7 mouse cellular contexts compared by ENCODE assay signal in the genomic region with DNA sequence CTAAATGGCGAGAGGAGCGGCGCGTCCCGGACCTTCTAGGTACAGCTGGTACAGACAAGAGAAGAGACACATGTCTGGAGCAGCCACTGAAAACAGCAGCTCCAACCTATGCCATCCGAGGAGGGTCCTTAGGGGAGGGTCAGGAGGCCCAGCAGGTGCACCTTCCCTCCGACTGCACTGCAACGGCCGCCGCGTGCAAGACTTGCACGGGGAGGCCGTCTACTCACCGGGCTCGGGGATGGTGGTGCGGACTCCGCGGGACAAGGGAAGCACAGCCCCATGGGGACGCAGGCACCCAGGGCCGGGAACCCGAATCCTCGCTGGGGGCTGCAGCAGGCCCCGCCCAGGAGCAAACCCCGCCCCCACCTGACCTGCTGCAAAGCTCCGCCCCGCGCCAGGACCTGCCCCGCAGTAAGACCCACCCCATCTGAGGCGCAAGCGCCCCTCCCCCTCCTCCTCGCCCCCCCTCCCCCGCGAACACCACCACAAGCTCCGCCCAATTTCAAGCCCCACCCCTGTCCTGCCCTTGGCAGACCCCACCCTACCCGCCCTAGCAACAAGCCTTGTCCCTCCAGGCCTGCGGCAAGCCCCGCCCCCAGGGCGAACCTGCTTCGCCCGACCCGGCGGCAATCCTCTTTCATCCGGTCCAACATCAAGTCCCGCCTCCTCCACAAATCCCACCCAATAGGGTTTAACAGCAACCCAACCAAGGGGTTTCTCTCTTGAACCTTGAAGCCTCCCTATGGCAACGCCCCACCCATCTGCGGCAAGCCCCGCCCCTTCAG. TPM values are rescaled to one million over a fixed set of nuclear protein-coding genes. Genes with fewer than 3 reads are reported as not detected.
DNase-seq lines count a peak whose midpoint lies in the region; ATAC-seq and TF ChIP-seq lines count a peak whose summit lies in the region.

Gene Svip, minus strand, starts transcription at position 508 of the 785 bp plus-strand sequence.

- WGBS in limb, embryonic 12.5 days: 1% methylated on average over 41 of the region's 47 CpGs
- WGBS in midbrain, embryonic 14.5 days: 0% methylated on average over 41 of the region's 47 CpGs

- ATAC-seq in limb, embryonic 12.5 days (ENCODE audit: insufficient number of reproducible peaks, insufficient read depth, low FRiP score, low TSS enrichment, low read depth): peak; percentile 95
- ATAC-seq in midbrain, embryonic 14.5 days (ENCODE audit: low FRiP score, low TSS enrichment): peak; percentile 96

- H3K27me3 ChIP-seq in limb, embryonic 12.5 days: peaks cover 32% of the 10 kb centered on the region
- no peaks in the 10 kb centered on the region for H3K27me3 ChIP-seq in midbrain, embryonic 14.5 days (ENCODE audit: control insufficient read depth, insufficient read depth, low read length)

- no peaks in the 10 kb centered on the region for H3K9me3 ChIP-seq in limb, embryonic 12.5 days
- H3K9me3 ChIP-seq in midbrain, embryonic 14.5 days (ENCODE audit: control insufficient read depth, low read length): no peaks in the 10 kb centered on the region

- peak; percentile 99 for DNase-seq in brain, adult 2 months (ENCODE audit: low read depth, low spot score)
- DNase-seq in heart, adult 8-10 months (ENCODE audit: low spot score): peak; percentile 88
- peak; percentile 98 to 99 for DNase-seq in kidney, adult 8-10 months
- peak; percentile 96 for DNase-seq in midbrain, embryonic 14.5 days
- peak; percentile 85 for DNase-seq in spleen, adult 12 weeks (ENCODE audit: low spot score)

- H3K9ac ChIP-seq in limb, embryonic 12.5 days (replicated peaks): peak within 1 kb of the TSS; percentile 42; the same call in 1 of the 2 replicates
- peak within 1 kb of the TSS; percentile 69 for H3K9ac ChIP-seq in midbrain, embryonic 14.5 days (replicated peaks; ENCODE audit: low read length)

- no peak within 1 kb of the TSS for H3K27ac ChIP-seq in embryonic fibroblast, embryonic 13.5 days (ENCODE audit: insufficient read depth, low read length)
- H3K27ac ChIP-seq in limb, embryonic 12.5 days: no peak within 1 kb of the TSS
- peak within 1 kb of the TSS; percentile 80 for H3K27ac ChIP-seq in midbrain, embryonic 14.5 days (replicated peaks; ENCODE audit: low read depth, low read length)

- H3K4me1 ChIP-seq in embryonic fibroblast, embryonic 13.5 days (ENCODE audit: control insufficient read depth, insufficient read depth, low read length): no peaks in the 10 kb centered on the region
- no peaks in the 10 kb centered on the region for H3K4me1 ChIP-seq in limb, embryonic 12.5 days (replicated peaks)
- H3K4me1 ChIP-seq in midbrain, embryonic 14.5 days (ENCODE audit: control insufficient read depth, insufficient read depth, low read length): peaks cover 6% of the 10 kb centered on the region; the same call in 1 of the 2 replicates

- H3K36me3 ChIP-seq in limb, embryonic 12.5 days: no peaks in the 10 kb centered on the region
- H3K36me3 ChIP-seq in midbrain, embryonic 14.5 days (ENCODE audit: control insufficient read depth, insufficient read depth, low read length): peaks cover 3% of the 10 kb centered on the region; the same call in 1 of the 2 replicates

- peak within 1 kb of the TSS; percentile 86 for H3K4me2 ChIP-seq in limb, embryonic 12.5 days
- peak within 1 kb of the TSS; percentile 46 for H3K4me2 ChIP-seq in midbrain, embryonic 14.5 days (ENCODE audit: low read length)

- peak within 1 kb of the TSS; percentile 73 for H3K4me3 ChIP-seq in embryonic fibroblast, embryonic 13.5 days (ENCODE audit: insufficient read depth, low read length)
- H3K4me3 ChIP-seq in limb, embryonic 12.5 days (replicated peaks): peak within 1 kb of the TSS; percentile 55
- peak within 1 kb of the TSS; percentile 71 for H3K4me3 ChIP-seq in midbrain, embryonic 14.5 days (replicated peaks; ENCODE audit: low read depth, low read length)

- no peak for TF ChIP-seq POLR2A in embryonic fibroblast, embryonic 13.5 days (IDR thresholded peaks at IDR 0.05; ENCODE audit: low read depth, low read length)

- TF ChIP-seq CTCF in embryonic fibroblast, embryonic 13.5 days (IDR thresholded peaks at IDR 0.05; ENCODE audit: borderline replicate concordance, insufficient read depth, low read length): no peak

RNA-seq across cellular contexts. Expression of gene Svip, which starts in this region (rescaled TPM):
- 5.1 and 5.2 TPM in 2 replicates for polyA plus RNA-seq in embryonic fibroblast, embryonic 13.5 days (2011; ENCODE audit: insufficient read length, low read depth, missing spikeins)
- total RNA-seq in heart, adult 8-10 months (2022): 10 to 100 TPM; 25.0 to 32.3 (median 28.9) TPM
- 3.4 TPM in 2 replicates for polyA plus RNA-seq in limb, embryonic 12.5 days (2016; fragmentation: Nextera tagmentation; extraction: Ambion mirVana)
- polyA plus RNA-seq in midbrain, embryonic 14.5 days (2014; fragmentation: Nextera tagmentation; extraction: Ambion mirVana): 21.3 and 22.4 TPM in 2 replicates
